8 mouse cellular contexts compared by ENCODE assay signal in genomic region chr4:88438326-88438989, GRCm38 (mm10). TPM values are rescaled to one million over a fixed set of nuclear protein-coding genes. Genes with fewer than 3 reads are reported as not detected.
DNase-seq lines count a peak whose midpoint lies in the region; ATAC-seq and TF ChIP-seq lines count a peak whose summit lies in the region.

Gene Hacd4, minus strand, starts transcription at chr4:88438928.

- TF ChIP-seq POLR2A in liver, adult 2 months (IDR thresholded peaks at IDR 0.05; ENCODE audit: extremely low read depth, insufficient read depth, low read length) = no peak

- peak within 1 kb of the TSS; percentile 63 for H3K4me2 ChIP-seq in hindbrain, embryonic 14.5 days (replicated peaks)
- H3K4me2 ChIP-seq in midbrain, embryonic 16.5 days (ENCODE audit: low read length) = peak within 1 kb of the TSS; percentile 75

- peak within 1 kb of the TSS; percentile 28 for H3K4me3 ChIP-seq in hindbrain, embryonic 14.5 days (replicated peaks; ENCODE audit: low read length)
- peak within 1 kb of the TSS; percentile 65 for H3K4me3 ChIP-seq in liver, adult 2 months (ENCODE audit: insufficient read depth, low read depth, low read length)
- H3K4me3 ChIP-seq in midbrain, embryonic 16.5 days (ENCODE audit: low read depth, low read length) = peak within 1 kb of the TSS; percentile 38

- no peak within 1 kb of the TSS for H3K27ac ChIP-seq in hindbrain, embryonic 14.5 days
- H3K27ac ChIP-seq in liver, adult 2 months (replicated peaks; ENCODE audit: insufficient read depth, low read depth, low read length) = no peak within 1 kb of the TSS
- no peak within 1 kb of the TSS for H3K27ac ChIP-seq in midbrain, embryonic 16.5 days (ENCODE audit: low read length)

- H3K9ac ChIP-seq in hindbrain, embryonic 14.5 days = peak within 1 kb of the TSS; percentile 52
- peak within 1 kb of the TSS; percentile 60 for H3K9ac ChIP-seq in liver, adult 2 months (ENCODE audit: low read depth, low read length)
- H3K9ac ChIP-seq in midbrain, embryonic 16.5 days (ENCODE audit: low read depth, low read length) = peak within 1 kb of the TSS; percentile 62

- 7% methylated on average over 14 of the region's 14 CpGs for WGBS in hindbrain, embryonic 14.5 days
- 10% methylated on average over 14 of the region's 14 CpGs for WGBS in liver, adult 2 months
- 7% methylated on average over 14 of the region's 14 CpGs for WGBS in midbrain, embryonic 16.5 days

- H3K9me3 ChIP-seq in hindbrain, embryonic 14.5 days (ENCODE audit: control insufficient read depth, low read length) = no peaks in the 10 kb centered on the region
- H3K9me3 ChIP-seq in midbrain, embryonic 16.5 days (replicated peaks; ENCODE audit: control insufficient read depth, low read length, poor library complexity, severe bottlenecking) = no peaks in the 10 kb centered on the region

- H3K79me2 ChIP-seq in liver, adult 2 months (ENCODE audit: control insufficient read depth, insufficient read depth, low read length) = no peaks in the 10 kb centered on the region

- no peaks in the 10 kb centered on the region for H3K27me3 ChIP-seq in hindbrain, embryonic 14.5 days (ENCODE audit: control insufficient read depth, insufficient read depth, low read length)
- H3K27me3 ChIP-seq in liver, adult 2 months (ENCODE audit: control insufficient read depth, insufficient read depth, low read length) = no peaks in the 10 kb centered on the region
- no peaks in the 10 kb centered on the region; the same call in 1 of the 2 replicates for H3K27me3 ChIP-seq in midbrain, embryonic 16.5 days (ENCODE audit: control insufficient read depth, insufficient read depth, low read depth, low read length)

- no peak for DNase-seq in frontal cortex, postnatal 36 days (ENCODE audit: low spot score in 2 of 2)
- DNase-seq in cerebellum, adult 9-11 months = peak; percentile 8
- peak; percentile 9 to 24 for DNase-seq in gastrocnemius, adult 8-10 months (ENCODE audit: low spot score in 2 of 2)
- no peak for DNase-seq in hindbrain, embryonic 14.5 days (ENCODE audit: low spot score)
- peak; percentile 7 for DNase-seq in liver, adult 2 months (ENCODE audit: extremely low read depth, low read depth, low spot score)
- DNase-seq in testis, postnatal 10 days (ENCODE audit: low spot score) = peak; percentile 59

- H3K4me1 ChIP-seq in hindbrain, embryonic 14.5 days (replicated peaks; ENCODE audit: control insufficient read depth, insufficient read depth, low read length) = peaks cover 4% of the 10 kb centered on the region; the same call in 1 of the 2 replicates
- no peaks in the 10 kb centered on the region; the same call in 1 of the 2 replicates for H3K4me1 ChIP-seq in liver, adult 2 months (ENCODE audit: control insufficient read depth, insufficient read depth, low read length)
- no peaks in the 10 kb centered on the region; the same call in 1 of the 2 replicates for H3K4me1 ChIP-seq in midbrain, embryonic 16.5 days (ENCODE audit: control insufficient read depth, insufficient read depth, low read length)

- ATAC-seq in frontal cortex, adult (ENCODE audit: low TSS enrichment) = peak; percentile 68
- peak; percentile 71; the same call in 1 of the 2 replicates for ATAC-seq in hindbrain, embryonic 14.5 days (ENCODE audit: low FRiP score)
- ATAC-seq in midbrain, embryonic 16.5 days = peak; percentile 84

- no peak for TF ChIP-seq CTCF in liver, adult 2 months (IDR thresholded peaks at IDR 0.05; ENCODE audit: low read depth, low read length)

- H3K36me3 ChIP-seq in hindbrain, embryonic 14.5 days (replicated peaks; ENCODE audit: control insufficient read depth, insufficient read depth) = no peaks in the 10 kb centered on the region
- no peaks in the 10 kb centered on the region for H3K36me3 ChIP-seq in liver, adult 2 months (ENCODE audit: control insufficient read depth, insufficient read depth, low read length)
- H3K36me3 ChIP-seq in midbrain, embryonic 16.5 days (ENCODE audit: control insufficient read depth, insufficient read depth, low read length) = no peaks in the 10 kb centered on the region

RNA-seq across cellular contexts. Expression of gene Hacd4, which starts in this region (rescaled TPM):
- 1 to 10 TPM in 1 of 4 experiments, under 1 TPM in 3; 0.24 to 1.5 (median 0.87) TPM for total RNA-seq in gastrocnemius, adult 8-10 months (2022)
- polyA plus RNA-seq in hindbrain, embryonic 14.5 days (2014; fragmentation: Nextera tagmentation; extraction: Ambion mirVana) = 5.4 and 6.8 TPM in 2 replicates
- 1.8 and 1.9 TPM in 2 replicates for total RNA-seq in liver, adult 2 months (2014; rRNA removed)
- 0.27 and 0.32 TPM in 2 replicates for polyA plus RNA-seq in liver, adult 2 months (2012; rRNA removed)
- 2.7 and 3.8 TPM in 2 replicates for polyA plus RNA-seq in midbrain, embryonic 16.5 days (2015; fragmentation: Nextera tagmentation; extraction: Ambion mirVana)

Comparison
In these comparisons a context has a peak if more than half of its experiments do, and no peak if none do; other contexts are left out.
1. DNase-seq: peak in cerebellum, adult 9-11 months (single experiment), gastrocnemius, adult 8-10 months (2 of 2), liver, adult 2 months (single experiment) and testis, postnatal 10 days (single experiment); none in frontal cortex, postnatal 36 days (0 of 2) and hindbrain, embryonic 14.5 days (single experiment).
2. Peak in every context shown above with its lines, with median percentiles within 50 percentile points of each other: ATAC-seq, H3K4me3 ChIP-seq and H3K9ac ChIP-seq.